Mouse (Mus musculus): ENCODE measurements around the gene Gm21969. TPM values are rescaled to one million over a fixed set of nuclear protein-coding genes. Genes with fewer than 3 reads are reported as not detected.

Gm21969 gene
- polyA plus RNA-seq, 1 experiment from 2014 or later: not detected

DNA sequence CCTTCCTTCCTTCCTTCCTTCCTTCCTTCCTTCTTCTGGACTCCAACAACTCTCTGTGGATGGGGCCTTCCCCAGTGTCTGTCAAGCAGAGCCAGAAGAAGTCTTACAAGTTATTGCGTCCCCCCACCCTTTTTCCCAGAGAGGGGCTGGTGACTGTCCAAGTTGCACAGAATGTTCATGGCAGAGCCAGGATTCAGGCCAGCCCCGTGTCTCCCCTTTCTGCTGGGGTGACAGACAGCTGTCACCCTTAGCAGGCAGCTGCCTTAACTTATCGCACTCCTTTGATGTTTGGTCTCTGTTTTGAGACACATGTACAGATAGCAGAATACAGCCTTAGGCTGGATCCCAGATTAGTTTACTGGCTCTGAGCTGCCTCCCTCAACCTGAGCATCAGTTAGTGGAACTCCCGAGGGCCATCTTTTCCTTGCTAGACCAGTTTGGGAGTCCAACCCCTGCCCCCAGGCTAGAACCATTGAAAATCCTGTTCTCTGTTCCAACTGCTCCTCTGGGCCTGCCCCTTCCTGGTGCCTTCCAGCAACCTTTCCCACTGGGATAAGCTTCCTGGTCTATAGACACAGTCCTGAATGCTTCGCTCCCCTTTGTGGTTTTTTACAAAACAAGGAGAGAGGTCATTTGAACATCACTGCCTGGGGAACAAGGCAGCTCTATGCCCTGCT lies 13.5 kb upstream of the Gm21969 start:
- H3K27ac ChIP-seq: peak overlapping the region; percentile 53; the same call in 1 of the 2 replicates
- WGBS: 61% methylated on average over 5 of the region's 5 CpGs
- no peaks in the 10 kb centered on the region for H3K9me3 ChIP-seq
- H3K9ac ChIP-seq: no peak overlapping the region
- no peaks in the 10 kb centered on the region for H3K36me3 ChIP-seq (replicated peaks)
- no peak overlapping the region for H3K4me3 ChIP-seq (replicated peaks)
- peaks cover 18% of the 10 kb centered on the region for H3K4me1 ChIP-seq
- no peaks in the 10 kb centered on the region for H3K27me3 ChIP-seq
- H3K4me2 ChIP-seq: no peak overlapping the region
- ATAC-seq (ENCODE audit: low FRiP score): no peak

DNA sequence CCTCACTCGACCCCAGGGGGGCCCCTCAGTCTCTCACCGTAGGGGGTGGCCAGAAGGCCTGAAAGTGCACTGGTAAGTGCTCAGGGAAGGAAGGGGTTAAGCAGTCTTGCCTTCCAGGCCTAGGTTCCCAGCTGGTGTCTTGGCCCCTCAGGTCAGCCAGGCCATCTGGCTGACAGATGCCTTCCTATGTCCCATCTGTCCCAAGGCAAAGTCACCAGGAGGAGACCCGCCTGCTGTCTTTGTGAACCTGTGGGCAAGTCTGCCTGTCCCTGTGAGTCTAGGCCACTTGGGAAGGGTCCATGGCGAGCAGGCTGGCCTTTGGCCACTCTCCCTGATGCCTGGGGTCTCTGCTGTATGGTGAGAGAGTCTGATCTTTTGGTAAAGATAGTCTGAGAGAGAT lies 12.5 kb upstream of the Gm21969 start:
- WGBS: 47% methylated on average over 4 of the region's 4 CpGs
- ATAC-seq (ENCODE audit: low FRiP score): no peak
- peaks cover 18% of the 10 kb centered on the region for H3K4me1 ChIP-seq
- H3K4me3 ChIP-seq (replicated peaks): no peak overlapping the region
- H3K9me3 ChIP-seq: no peaks in the 10 kb centered on the region
- H3K4me2 ChIP-seq: no peak overlapping the region
- H3K9ac ChIP-seq: no peak overlapping the region
- H3K36me3 ChIP-seq (replicated peaks): no peaks in the 10 kb centered on the region
- H3K27me3 ChIP-seq: no peaks in the 10 kb centered on the region
- H3K27ac ChIP-seq: 0 out of 2 replicates have a peak overlapping the region, but pooled peaks have one; percentile 21

DNA sequence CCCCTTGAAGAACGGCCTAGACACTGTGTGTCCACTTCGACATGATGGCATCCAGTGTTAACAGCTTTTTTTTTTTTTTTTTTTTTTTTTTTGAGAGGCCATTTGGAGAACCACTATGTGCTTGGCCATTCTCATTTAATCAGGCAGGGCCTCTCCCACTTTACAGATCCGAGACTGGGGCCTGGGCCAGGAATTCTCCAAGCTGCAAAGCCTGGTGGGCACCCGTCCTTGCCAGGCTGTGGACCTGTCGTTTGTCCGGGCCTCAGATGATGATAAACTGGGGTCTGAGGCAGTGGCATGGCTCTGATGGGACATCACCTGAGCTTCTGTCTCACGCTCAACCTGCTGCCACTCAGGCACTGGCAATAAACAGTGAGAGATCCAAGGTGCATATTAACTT lies 10.1 kb upstream of the Gm21969 start:
- WGBS: 84% methylated on average over 7 of the region's 7 CpGs
- no peaks in the 10 kb centered on the region for H3K9me3 ChIP-seq
- H3K4me3 ChIP-seq (replicated peaks): no peak overlapping the region
- H3K4me2 ChIP-seq: no peak overlapping the region
- peaks cover 6% of the 10 kb centered on the region; the same call in 1 of the 2 replicates for H3K27me3 ChIP-seq
- no peak for ATAC-seq (ENCODE audit: low FRiP score)
- no peaks in the 10 kb centered on the region for H3K36me3 ChIP-seq (replicated peaks)
- H3K4me1 ChIP-seq: peaks cover 43% of the 10 kb centered on the region
- H3K27ac ChIP-seq: 0 out of 2 replicates have a peak overlapping the region, but pooled peaks have one; percentile 5
- no peak overlapping the region for H3K9ac ChIP-seq

DNA sequence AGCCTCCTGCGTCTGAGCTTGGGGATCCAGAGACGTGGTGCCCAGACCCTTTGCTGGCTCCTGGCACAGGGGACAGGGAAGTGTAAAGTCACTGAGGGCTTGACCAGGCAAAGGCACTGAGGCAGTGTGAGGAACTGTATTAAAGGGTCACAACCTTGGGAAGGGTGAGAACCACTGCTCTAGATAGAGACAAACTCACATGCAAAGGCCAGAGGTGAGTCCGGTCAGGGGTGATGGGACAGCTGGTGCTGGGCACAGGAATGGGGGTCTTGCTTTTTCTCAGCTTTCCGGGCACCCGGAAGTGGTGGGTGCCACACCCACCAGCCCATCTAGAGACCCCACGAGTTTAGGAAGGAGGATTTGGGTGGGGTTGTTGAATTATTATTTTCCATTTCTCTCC lies 9.6 kb upstream of the Gm21969 start:
- Histone ChIP-seq H3K9me3 (no peaks in the 10 kb centered on the region), H3K9ac (no peak overlapping the region), H3K36me3 (replicated peaks) (no peaks in the 10 kb centered on the region), H3K4me1 (peaks cover 48% of the 10 kb centered on the region), H3K4me2 (no peak overlapping the region), H3K27ac (0 out of 2 replicates have a peak overlapping the region, but pooled peaks have one; percentile 5), H3K4me3 (replicated peaks) (no peak overlapping the region), H3K27me3 (peaks cover 7% of the 10 kb centered on the region; the same call in 1 of the 2 replicates)
- 82% methylated on average over 6 of the region's 6 CpGs for WGBS
- ATAC-seq (ENCODE audit: low FRiP score): no peak

DNA sequence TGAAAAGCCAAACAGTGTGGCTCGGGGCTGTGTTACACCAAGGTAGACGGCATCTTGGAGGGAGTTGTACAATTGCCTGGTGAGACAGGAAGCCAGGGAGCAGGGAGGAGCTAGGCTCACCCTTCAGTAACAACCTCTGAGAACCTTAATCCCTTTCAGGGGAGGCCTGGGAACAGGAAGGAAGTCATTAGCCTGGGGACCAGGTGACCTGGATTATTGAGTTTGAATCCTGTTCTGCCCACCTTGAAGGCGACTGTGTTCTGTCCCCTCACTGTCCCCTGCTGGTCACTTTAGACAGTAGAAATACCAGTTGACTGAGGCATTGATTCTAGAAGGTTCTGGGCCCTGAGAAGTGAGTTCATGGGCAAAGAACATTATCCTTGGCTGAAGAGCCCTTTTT lies 8.9 kb upstream of the Gm21969 start:
- ATAC-seq (ENCODE audit: low FRiP score): no peak
- Histone ChIP-seq H3K4me3 (replicated peaks) (no peak overlapping the region), H3K9me3 (no peaks in the 10 kb centered on the region), H3K36me3 (replicated peaks) (no peaks in the 10 kb centered on the region), H3K9ac (no peak overlapping the region), H3K4me1 (peaks cover 55% of the 10 kb centered on the region), H3K27ac (no peak overlapping the region), H3K4me2 (no peak overlapping the region), H3K27me3 (peaks cover 7% of the 10 kb centered on the region; the same call in 1 of the 2 replicates)
- WGBS: 53% methylated on average over 3 of the region's 3 CpGs

DNA sequence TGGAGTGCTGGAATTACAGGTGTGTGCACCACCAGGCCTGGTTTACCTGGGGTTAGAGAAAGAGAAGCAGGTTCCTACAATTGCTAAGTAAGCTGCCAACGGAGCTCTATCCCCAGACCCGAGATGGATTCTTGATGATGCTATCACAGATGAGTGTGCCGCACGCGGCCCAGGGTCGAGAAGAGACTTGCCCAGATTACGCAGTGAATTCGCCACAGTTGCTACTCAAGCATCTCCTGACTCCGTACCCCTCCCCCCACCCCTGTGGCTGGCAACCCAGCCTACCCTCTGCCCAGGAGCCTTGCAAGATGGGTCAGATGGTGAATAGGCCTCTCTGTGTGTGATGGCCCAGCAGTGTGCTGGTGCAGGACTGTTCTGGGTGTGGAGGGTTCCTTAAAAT lies 6.3 kb upstream of the Gm21969 start:
- peaks cover 7% of the 10 kb centered on the region; the same call in 1 of the 2 replicates for H3K27me3 ChIP-seq
- peak overlapping the region; percentile 21; the same call in 1 of the 2 replicates for H3K27ac ChIP-seq
- no peaks in the 10 kb centered on the region for H3K9me3 ChIP-seq
- ATAC-seq (ENCODE audit: low FRiP score): 0 out of 2 replicates have a peak, but pooled peaks have one; percentile 31
- WGBS: 29% methylated on average over 9 of the region's 9 CpGs
- H3K4me1 ChIP-seq: peaks cover 53% of the 10 kb centered on the region
- no peak overlapping the region for H3K4me3 ChIP-seq (replicated peaks)
- no peak overlapping the region for H3K9ac ChIP-seq
- H3K4me2 ChIP-seq: 0 out of 2 replicates have a peak overlapping the region, but pooled peaks have one; percentile 2
- no peaks in the 10 kb centered on the region for H3K36me3 ChIP-seq (replicated peaks)

DNA sequence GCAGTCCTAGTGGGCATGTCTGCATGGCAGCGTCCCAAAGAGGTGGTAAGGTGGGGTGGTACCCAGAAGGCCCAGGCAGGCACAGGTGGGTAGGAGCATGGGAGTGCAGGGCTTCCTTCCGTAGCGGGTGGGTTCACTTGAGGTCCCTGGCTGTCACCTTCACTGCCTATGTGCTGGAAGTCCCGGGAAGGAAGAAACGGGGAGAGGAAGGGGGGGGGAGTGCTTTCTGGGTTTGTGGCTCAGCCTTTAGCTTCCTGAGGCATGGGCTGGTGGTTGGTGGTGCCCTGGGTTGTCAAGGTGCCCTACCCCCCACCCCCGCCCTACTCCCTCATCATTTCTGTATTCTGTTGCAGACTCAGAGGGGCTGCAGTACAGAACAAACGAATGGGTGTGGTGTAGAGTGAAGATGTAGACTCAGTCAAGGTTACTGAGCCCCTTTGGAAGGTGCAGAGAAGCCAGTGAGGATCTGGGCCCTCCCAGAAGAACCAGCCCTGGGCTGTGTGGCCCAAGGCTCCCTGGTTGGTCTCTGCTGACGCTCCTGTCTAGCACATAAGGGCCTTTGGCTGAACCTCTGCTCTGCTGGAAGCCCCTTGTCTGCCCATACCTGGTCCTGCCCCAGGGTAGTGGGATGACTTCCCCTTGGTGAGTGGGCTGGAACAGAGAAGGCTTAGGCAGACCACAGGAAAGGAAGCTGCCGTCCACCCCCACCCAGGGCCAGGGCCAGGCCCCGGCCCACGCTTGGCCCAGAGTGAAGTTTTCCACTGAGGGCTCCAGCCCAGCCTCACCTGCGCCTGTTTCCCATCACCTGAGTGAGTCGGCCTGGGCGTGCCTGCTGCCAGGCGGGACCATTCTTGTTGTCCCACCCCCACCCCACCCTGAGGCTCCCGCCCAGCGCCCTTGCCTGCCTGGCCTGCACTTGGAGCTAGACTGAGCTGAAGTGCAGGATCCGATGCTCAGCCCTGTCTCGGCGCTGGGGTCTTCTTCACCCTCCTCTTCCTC lies 5.4 kb upstream of the Gm21969 start:
- peak overlapping the region; percentile 76; the same call in 1 of the 2 replicates for H3K27ac ChIP-seq
- peaks cover 7% of the 10 kb centered on the region; the same call in 1 of the 2 replicates for H3K27me3 ChIP-seq
- no peak for ATAC-seq (ENCODE audit: low FRiP score)
- peak overlapping the region; percentile 2; the same call in 1 of the 2 replicates for H3K4me2 ChIP-seq
- H3K4me3 ChIP-seq (replicated peaks): no peak overlapping the region
- 60% methylated on average over 18 of the region's 20 CpGs for WGBS
- H3K9me3 ChIP-seq: no peaks in the 10 kb centered on the region
- peaks cover 58% of the 10 kb centered on the region for H3K4me1 ChIP-seq
- H3K36me3 ChIP-seq (replicated peaks): no peaks in the 10 kb centered on the region
- no peak overlapping the region for H3K9ac ChIP-seq

DNA sequence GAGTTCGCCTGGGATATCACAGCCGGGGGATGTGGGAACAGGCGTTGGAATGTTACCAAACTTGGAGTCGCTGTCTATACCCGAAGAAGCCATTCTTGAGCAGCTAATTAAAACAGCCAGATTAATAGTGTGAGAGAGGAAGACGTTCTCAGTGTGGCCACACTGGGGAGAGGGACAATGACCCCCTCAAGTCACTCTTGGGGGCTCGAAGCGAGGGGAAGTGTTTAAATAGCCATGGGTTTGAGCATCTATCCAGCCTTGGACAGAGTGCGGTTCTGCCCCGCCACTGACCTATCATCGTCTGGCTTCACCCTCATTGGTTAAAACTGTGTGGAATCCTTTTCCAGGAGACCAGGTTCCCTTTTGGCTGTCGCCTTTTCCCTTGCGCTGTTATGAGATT lies 4.6 kb upstream of the Gm21969 start:
- 31% methylated on average over 13 of the region's 13 CpGs for WGBS
- ATAC-seq (ENCODE audit: low FRiP score): no peak
- Histone ChIP-seq H3K4me3 (replicated peaks) (no peak overlapping the region), H3K9me3 (no peaks in the 10 kb centered on the region), H3K27ac (peak overlapping the region; percentile 76), H3K4me1 (peaks cover 58% of the 10 kb centered on the region), H3K4me2 (peak overlapping the region; percentile 43; the same call in 1 of the 2 replicates), H3K9ac (0 out of 2 replicates have a peak overlapping the region, but pooled peaks have one; percentile 40), H3K27me3 (peaks cover 7% of the 10 kb centered on the region; the same call in 1 of the 2 replicates), H3K36me3 (replicated peaks) (no peaks in the 10 kb centered on the region)

DNA sequence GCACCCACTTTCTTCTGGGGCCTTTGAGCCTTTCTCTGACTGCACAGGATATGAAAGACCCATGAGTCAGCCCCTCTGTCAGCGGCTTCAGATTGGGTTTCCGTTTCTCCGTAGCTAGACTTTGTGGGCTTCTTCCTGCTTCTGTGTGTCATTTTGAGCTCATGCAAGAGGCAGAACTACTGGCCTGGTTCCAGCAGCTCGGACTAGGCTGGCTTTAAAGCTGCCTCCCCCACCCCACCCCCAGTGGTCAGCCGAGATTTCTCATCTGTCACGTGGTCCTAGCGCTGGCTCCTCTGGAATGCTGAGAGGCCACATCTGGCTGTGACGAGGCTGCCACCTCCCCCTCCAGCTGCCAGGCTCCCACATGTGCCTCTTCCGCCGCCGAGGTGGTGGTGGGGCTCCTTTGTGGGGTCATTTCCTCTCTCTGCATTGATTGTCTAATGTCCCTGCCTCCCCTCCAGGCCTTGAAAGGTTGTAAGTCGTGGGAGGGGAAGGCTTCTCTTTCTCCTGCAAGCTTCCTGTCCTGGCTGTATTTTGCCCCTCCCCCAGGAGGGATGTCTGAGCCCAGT lies 4.0 kb upstream of the Gm21969 start:
- Histone ChIP-seq H3K27me3 (peaks cover 7% of the 10 kb centered on the region; the same call in 1 of the 2 replicates), H3K36me3 (replicated peaks) (no peaks in the 10 kb centered on the region), H3K4me2 (peak overlapping the region; percentile 43), H3K27ac (peak overlapping the region; percentile 76), H3K9me3 (no peaks in the 10 kb centered on the region), H3K9ac (peak overlapping the region; percentile 40; the same call in 1 of the 2 replicates), H3K4me3 (replicated peaks) (peak overlapping the region; percentile 19), H3K4me1 (peaks cover 58% of the 10 kb centered on the region)
- WGBS: under 1% methylated on average over 12 of the region's 12 CpGs
- peak; percentile 39; the same call in 1 of the 2 replicates for ATAC-seq (ENCODE audit: low FRiP score)

DNA sequence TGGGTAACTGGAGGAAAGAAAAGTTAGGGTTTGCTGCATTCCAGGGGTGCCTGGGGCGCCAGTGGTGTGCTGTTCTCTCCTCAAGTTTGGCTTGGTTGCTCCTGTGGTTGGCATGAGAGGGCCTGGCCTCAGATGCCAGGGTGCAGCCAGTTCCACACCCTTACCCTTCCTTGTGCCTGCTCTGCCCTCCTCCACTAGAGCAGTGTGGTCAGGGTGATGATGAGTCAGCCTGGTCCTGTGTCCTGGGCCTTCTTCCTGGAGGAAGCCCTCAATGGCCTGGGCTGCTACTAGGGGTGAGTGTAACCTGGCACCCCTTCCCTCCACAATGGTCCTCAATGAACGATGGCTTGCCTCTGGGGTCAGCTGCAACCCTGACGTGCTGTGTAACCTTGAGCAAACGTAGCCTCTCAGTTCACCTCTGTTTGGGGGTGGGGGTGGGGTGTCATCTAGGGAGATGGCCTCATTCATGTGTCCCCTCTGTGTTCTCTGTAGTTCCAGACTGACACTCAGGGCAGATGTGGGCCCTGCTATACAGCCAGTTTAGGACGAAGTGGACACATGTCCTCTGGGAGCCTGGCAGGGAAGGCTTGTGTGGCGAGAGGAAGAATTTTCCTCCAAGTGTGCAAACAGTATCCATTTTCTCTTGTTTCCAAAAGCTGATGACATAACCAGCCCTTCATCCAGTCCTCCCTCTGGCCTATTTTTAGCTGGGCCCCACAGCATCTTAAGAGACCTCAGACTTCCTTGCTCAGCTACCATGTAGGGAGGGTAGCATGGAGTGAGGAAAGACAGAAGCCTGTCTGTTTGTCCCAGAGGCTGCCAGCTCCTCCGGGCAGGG lies 1.2 kb upstream of the Gm21969 start:
- H3K4me3 ChIP-seq (replicated peaks): no peak overlapping the region
- H3K36me3 ChIP-seq (replicated peaks): 0 out of 2 replicates have a peak, but pooled peaks cover 3% of the 10 kb centered on the region
- H3K27ac ChIP-seq: peak overlapping the region; percentile 19; the same call in 1 of the 2 replicates
- H3K4me2 ChIP-seq: no peak overlapping the region
- WGBS: 79% methylated on average over 7 of the region's 7 CpGs
- no peak for ATAC-seq (ENCODE audit: low FRiP score)
- peaks cover 42% of the 10 kb centered on the region for H3K4me1 ChIP-seq
- peaks cover 7% of the 10 kb centered on the region; the same call in 1 of the 2 replicates for H3K27me3 ChIP-seq
- H3K9ac ChIP-seq: no peak overlapping the region
- H3K9me3 ChIP-seq: no peaks in the 10 kb centered on the region

DNA sequence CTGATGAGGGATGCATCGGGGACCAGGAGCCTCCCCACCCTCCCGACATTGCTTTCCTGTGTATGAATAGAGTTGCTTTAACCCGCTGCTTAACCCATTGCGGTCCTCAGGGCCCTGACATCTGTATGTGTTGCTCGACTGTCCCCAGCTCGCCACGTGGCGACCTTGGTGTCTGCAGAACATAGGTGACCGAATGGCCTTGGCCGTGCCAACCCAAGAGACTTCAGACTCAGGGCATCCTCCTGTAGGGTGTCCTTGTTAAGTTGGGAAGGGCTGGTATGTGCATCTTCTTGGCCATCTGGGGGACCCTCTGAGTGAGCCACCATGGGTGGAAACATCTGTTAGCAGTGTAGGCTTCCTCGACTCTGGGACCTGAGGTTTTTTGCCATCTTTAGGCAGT lies 2.2 kb downstream of the Gm21969 start:
- 90% methylated on average over 11 of the region's 11 CpGs for WGBS
- Histone ChIP-seq H3K4me1 (peaks cover 8% of the 10 kb centered on the region; the same call in 1 of the 2 replicates), H3K9ac (no peak overlapping the region), H3K4me3 (replicated peaks) (no peak overlapping the region), H3K27me3 (no peaks in the 10 kb centered on the region), H3K9me3 (no peaks in the 10 kb centered on the region), H3K36me3 (replicated peaks) (0 out of 2 replicates have a peak, but pooled peaks cover 5% of the 10 kb centered on the region), H3K4me2 (no peak overlapping the region), H3K27ac (no peak overlapping the region)
- no peak for ATAC-seq (ENCODE audit: low FRiP score)

Measured in forebrain, embryonic 12.5 days (tissue).